Mouse (Mus musculus) kidney, adult 2 months (tissue): ENCODE data around the gene Gm13290. TPM values are rescaled to one million over a fixed set of nuclear protein-coding genes. Genes with fewer than 3 reads are reported as not detected.
A peak's percentile ranks its signal among the peaks of the same experiment; 100 is the strongest.
"Not testable (repeated sequence)": the region's sequence is repeated elsewhere in the genome, so short reads cannot be mapped to it uniquely, and the experiment has no call there.

Experiments
- DNase-seq: peaks from one replicate; pipeline ENCODE4 v3.0.0; 2021
- H3K27ac ChIP-seq: fragments of 200-500 bp; 2 replicates; pipeline ENCODE4 v1.5.1; 2012; ENCODE audit warnings: low read depth, low read length, control low read depth, inconsistent platforms; ENCODE audit not compliant: insufficient read depth
- H3K27me3 ChIP-seq: fragments of 200-500 bp; replicated peaks from 2 replicates; pipeline ENCODE4 v1.6.1; 2012; ENCODE audit warnings: mild to moderate bottlenecking, moderate library complexity, low read length, inconsistent platforms; ENCODE audit not compliant: control insufficient read depth, insufficient read depth
- H3K36me3 ChIP-seq: fragments of 200-500 bp; 2 replicates; pipeline ENCODE4 v1.6.1; 2012; ENCODE audit warnings: mild to moderate bottlenecking, moderate library complexity, low read length, inconsistent platforms; ENCODE audit not compliant: control insufficient read depth, insufficient read depth
- H3K4me1 ChIP-seq: fragments of 200-500 bp; 2 replicates; pipeline ENCODE4 v1.6.1; 2011; ENCODE audit warnings: low read length; ENCODE audit not compliant: control insufficient read depth, insufficient read depth
- H3K4me3 ChIP-seq: fragments of 200-500 bp; 2 replicates; pipeline ENCODE4 v1.5.1; 2011; ENCODE audit warnings: mild to moderate bottlenecking, low read depth, low read length, control low read depth; ENCODE audit not compliant: insufficient read depth
- CTCF ChIP-seq: fragments of 200-500 bp; conservative IDR thresholded peaks from 2 replicates; pipeline ENCODE4 v1.5.1; 2011; ENCODE audit warnings: low read depth, mild to moderate bottlenecking, control low read depth, low read length, moderate library complexity, mixed read lengths; ENCODE audit not compliant: insufficient read depth, insufficient read length
- WGBS: fragments of 180-500 bp; shearing (Covaris S2); methylation state at CpG from one replicate; pipeline ENCODE4 v1.1.7; 2018; 5-methylcytosine and 5-hydroxymethylcytosine counted together
- polyA plus RNA-seq: library from polyadenylated mRNA; depleted of rRNA; stranded (reverse); fragments of >200 nt; gene quantifications from 2 replicates; pipeline ENCODE4 v1.2.3, GENCODE M21; 2012

Gene Gm13290
- polyA plus RNA-seq, 1 experiment: not detected

DNA sequence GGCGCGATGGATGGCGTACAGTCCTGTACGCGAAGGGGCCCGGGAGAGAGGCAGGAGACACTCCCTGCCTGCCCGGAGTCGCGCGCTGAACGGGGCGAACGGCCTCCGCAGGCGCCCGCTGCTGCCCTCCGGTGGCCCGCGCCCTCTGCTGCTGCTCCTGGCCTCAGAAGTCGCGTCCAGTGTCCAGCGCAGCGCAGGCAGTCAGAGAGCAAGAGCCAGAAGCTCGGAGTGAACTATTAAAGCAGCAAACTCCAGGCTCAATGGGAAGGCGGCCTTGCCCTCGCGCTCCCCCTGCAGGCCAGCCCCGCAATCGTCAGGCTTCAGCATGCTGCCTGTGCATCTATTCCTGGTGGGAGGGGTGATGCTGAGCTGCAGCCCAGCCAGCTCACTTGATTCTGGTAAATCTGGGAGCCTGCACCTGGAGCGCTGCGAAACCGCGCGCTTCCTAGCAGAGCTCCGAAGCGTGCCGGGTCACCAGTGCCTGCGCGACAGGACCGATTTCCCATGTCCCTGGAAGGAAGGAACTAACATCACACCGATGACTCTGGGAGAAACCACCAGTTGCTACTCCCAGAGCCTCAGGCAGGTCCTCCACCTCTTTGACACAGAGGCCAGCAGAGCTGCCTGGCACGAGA is 10.1 kb upstream of the Gm13290 start:
- 0 out of 2 replicates have a peak, but pooled peaks have one; percentile 38 for TF ChIP-seq CTCF
- DNase-seq: peak; percentile 88
- H3K36me3 ChIP-seq: not testable (repeated sequence)

DNA sequence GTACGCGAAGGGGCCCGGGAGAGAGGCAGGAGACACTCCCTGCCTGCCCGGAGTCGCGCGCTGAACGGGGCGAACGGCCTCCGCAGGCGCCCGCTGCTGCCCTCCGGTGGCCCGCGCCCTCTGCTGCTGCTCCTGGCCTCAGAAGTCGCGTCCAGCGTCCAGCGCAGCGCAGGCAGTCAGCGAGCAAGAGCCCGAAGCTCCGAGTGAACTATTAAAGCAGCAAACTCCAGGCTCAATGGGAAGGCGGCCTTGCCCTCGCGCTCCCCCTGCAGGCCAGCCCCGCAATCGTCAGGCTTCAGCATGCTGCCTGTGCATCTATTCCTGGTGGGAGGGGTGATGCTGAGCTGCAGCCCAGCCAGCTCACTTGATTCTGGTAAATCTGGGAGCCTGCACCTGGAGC is 3.0 kb downstream of the Gm13290 start, which contains the start of gene Gm13289:
Gene Gm13289, plus strand, starts transcription at position 301 of the 400 bp plus-strand sequence.
- not testable (repeated sequence) for H3K27ac ChIP-seq, H3K4me3 ChIP-seq, H3K36me3 ChIP-seq, H3K27me3 ChIP-seq, DNase-seq, H3K4me1 ChIP-seq
- WGBS: no CpG with 5 or more reads among the region's 29 CpGs

More for the DNA sequence above, 10.1 kb upstream of the Gm13290 start:
- not testable (repeated sequence) for H3K27me3 ChIP-seq, H3K4me1 ChIP-seq, H3K27ac ChIP-seq
- H3K4me3 ChIP-seq: peak overlapping the region; percentile 28; the same call in 1 of the 2 replicates
- WGBS: 2% methylated on average over 42 of the region's 42 CpGs

DNA sequence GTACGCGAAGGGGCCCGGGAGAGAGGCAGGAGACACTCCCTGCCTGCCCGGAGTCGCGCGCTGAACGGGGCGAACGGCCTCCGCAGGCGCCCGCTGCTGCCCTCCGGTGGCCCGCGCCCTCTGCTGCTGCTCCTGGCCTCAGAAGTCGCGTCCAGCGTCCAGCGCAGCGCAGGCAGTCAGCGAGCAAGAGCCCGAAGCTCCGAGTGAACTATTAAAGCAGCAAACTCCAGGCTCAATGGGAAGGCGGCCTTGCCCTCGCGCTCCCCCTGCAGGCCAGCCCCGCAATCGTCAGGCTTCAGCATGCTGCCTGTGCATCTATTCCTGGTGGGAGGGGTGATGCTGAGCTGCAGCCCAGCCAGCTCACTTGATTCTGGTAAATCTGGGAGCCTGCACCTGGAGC is 5.9 kb downstream of the Gm13290 start, which contains the start of gene Gm13272:
Gene Gm13272, plus strand, starts transcription at position 301 of the 400 bp plus-strand sequence.
- not testable (repeated sequence) for H3K27ac ChIP-seq, H3K4me1 ChIP-seq, H3K36me3 ChIP-seq, H3K27me3 ChIP-seq, H3K4me3 ChIP-seq, DNase-seq
- no CpG with 5 or more reads among the region's 29 CpGs for WGBS

DNA sequence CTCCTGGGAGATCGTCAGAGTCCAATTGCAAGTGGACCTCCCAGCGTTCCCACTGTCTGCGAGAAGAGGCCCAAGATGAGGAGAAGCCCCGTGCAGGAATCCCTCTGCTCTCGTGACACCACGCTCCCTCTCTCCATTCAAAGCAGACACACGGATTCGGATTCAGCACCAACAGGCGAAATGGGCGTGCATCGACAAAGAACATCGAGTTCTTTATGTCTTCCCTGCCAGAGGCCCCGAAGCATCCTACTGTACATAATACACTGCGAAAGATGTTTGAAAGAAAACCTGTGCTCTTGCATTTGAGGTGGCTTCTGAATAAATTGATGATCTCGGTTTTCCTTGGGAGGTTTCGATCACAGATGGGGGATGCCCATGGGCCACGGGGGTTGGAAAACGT is 6.7 kb downstream of the Gm13290 start:
- H3K27me3 ChIP-seq, H3K27ac ChIP-seq, H3K4me3 ChIP-seq, H3K36me3 ChIP-seq, DNase-seq, H3K4me1 ChIP-seq: not testable (repeated sequence)
- 50% methylated on average over 17 of the region's 18 CpGs for WGBS

DNA sequence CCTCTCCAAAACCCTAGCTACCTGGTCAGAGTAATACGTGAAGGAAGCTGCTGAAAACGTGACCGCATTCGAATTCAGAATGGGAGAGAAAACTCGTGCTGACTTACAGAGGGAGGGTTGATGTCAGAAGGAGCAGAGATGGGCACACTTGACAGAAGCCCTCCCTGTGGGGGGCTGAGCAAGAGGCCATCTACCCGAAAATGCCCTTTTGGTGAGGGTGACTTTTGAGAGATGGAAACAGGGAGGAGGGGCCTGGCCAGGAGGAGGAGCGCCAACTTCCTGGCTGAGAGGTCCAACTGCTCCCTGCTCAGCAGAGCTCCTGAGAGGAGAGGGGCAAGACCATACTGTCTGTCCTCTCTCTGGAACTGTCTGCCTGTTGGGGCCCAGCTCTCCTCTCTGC is 8.2 kb downstream of the Gm13290 start, which contains the start of gene Ifnz:
Gene Ifnz, plus strand, starts transcription at position 301 of the 400 bp plus-strand sequence.
- H3K4me3 ChIP-seq: 0 out of 2 replicates have a peak within 1 kb of the TSS, but pooled peaks have one; percentile 15
- 16% methylated on average over 5 of the region's 7 CpGs for WGBS

DNA sequence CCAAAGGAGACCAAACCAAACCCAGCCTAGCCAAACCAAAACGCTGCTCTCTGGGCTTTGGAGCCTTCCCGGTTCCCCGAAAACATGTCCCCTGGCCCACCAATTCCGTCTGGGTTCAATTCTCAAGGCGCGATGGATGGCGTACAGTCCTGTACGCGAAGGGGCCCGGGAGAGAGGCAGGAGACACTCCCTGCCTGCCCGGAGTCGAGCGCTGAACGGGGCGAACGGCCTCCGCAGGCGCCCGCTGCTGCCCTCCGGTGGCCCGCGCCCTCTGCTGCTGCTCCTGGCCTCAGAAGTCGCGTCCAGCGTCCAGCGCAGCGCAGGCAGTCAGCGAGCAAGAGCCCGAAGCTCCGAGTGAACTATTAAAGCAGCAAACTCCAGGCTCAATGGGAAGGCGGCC is 8.7 kb downstream of the Gm13290 start:
- WGBS: under 1% methylated on average over 15 of the region's 31 CpGs
- peak; percentile 28 for DNase-seq
- not testable (repeated sequence) for H3K4me1 ChIP-seq, H3K27me3 ChIP-seq, H3K36me3 ChIP-seq
- 0 out of 2 replicates have a peak overlapping the region, but pooled peaks have one; percentile 20 for H3K27ac ChIP-seq
- 0 out of 2 replicates have a peak overlapping the region, but pooled peaks have one; percentile 15 for H3K4me3 ChIP-seq

More for the DNA sequence above, 8.2 kb downstream of the Gm13290 start, which contains the start of gene Ifnz:
- H3K27me3 ChIP-seq, H3K36me3 ChIP-seq, DNase-seq, H3K4me1 ChIP-seq: not testable (repeated sequence)
- 0 out of 2 replicates have a peak within 1 kb of the TSS, but pooled peaks have one; percentile 20 for H3K27ac ChIP-seq

DNA sequence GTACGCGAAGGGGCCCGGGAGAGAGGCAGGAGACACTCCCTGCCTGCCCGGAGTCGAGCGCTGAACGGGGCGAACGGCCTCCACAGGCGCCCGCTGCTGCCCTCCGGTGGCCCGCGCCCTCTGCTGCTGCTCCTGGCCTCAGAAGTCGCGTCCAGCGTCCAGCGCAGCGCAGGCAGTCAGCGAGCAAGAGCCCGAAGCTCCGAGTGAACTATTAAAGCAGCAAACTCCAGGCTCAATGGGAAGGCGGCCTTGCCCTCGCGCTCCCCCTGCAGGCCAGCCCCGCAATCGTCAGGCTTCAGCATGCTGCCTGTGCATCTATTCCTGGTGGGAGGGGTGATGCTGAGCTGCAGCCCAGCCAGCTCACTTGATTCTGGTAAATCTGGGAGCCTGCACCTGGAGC is 11.8 kb downstream of the Gm13290 start, which contains the start of gene Gm13276:
Gene Gm13276, plus strand, starts transcription at position 301 of the 400 bp plus-strand sequence.
- WGBS: no CpG with 5 or more reads among the region's 27 CpGs
- not testable (repeated sequence) for H3K4me3 ChIP-seq, H3K36me3 ChIP-seq, H3K27ac ChIP-seq, H3K4me1 ChIP-seq, DNase-seq, H3K27me3 ChIP-seq

DNA sequence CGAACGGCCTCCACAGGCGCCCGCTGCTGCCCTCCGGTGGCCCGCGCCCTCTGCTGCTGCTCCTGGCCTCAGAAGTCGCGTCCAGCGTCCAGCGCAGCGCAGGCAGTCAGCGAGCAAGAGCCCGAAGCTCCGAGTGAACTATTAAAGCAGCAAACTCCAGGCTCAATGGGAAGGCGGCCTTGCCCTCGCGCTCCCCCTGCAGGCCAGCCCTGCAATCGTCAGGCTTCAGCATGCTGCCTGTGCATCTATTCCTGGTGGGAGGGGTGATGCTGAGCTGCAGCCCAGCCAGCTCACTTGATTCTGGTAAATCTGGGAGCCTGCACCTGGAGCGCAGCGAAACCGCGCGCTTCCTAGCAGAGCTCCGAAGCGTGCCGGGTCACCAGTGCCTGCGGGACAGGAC is 14.8 kb downstream of the Gm13290 start, which contains the start of gene Gm13277:
Gene Gm13277, plus strand, starts transcription at position 231 of the 400 bp plus-strand sequence.
- H3K27ac ChIP-seq, H3K36me3 ChIP-seq, H3K27me3 ChIP-seq, H3K4me1 ChIP-seq, H3K4me3 ChIP-seq: not testable (repeated sequence)
- DNase-seq: peak; percentile 88
- 0 out of 2 replicates have a peak, but pooled peaks have one; percentile 27 for TF ChIP-seq CTCF
- 0% methylated on average over 1 of the region's 28 CpGs for WGBS

DNA sequence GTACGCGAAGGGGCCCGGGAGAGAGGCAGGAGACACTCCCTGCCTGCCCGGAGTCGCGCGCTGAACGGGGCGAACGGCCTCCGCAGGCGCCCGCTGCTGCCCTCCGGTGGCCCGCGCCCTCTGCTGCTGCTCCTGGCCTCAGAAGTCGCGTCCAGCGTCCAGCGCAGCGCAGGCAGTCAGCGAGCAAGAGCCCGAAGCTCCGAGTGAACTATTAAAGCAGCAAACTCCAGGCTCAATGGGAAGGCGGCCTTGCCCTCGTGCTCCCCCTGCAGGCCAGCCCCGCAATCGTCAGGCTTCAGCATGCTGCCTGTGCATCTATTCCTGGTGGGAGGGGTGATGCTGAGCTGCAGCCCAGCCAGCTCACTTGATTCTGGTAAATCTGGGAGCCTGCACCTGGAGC is 17.6 kb downstream of the Gm13290 start, which contains the start of gene Gm13278:
Gene Gm13278, plus strand, starts transcription at position 301 of the 400 bp plus-strand sequence.
- no CpG with 5 or more reads among the region's 28 CpGs for WGBS
- not testable (repeated sequence) for DNase-seq, H3K27me3 ChIP-seq, H3K36me3 ChIP-seq, H3K4me3 ChIP-seq, H3K27ac ChIP-seq, H3K4me1 ChIP-seq

DNA sequence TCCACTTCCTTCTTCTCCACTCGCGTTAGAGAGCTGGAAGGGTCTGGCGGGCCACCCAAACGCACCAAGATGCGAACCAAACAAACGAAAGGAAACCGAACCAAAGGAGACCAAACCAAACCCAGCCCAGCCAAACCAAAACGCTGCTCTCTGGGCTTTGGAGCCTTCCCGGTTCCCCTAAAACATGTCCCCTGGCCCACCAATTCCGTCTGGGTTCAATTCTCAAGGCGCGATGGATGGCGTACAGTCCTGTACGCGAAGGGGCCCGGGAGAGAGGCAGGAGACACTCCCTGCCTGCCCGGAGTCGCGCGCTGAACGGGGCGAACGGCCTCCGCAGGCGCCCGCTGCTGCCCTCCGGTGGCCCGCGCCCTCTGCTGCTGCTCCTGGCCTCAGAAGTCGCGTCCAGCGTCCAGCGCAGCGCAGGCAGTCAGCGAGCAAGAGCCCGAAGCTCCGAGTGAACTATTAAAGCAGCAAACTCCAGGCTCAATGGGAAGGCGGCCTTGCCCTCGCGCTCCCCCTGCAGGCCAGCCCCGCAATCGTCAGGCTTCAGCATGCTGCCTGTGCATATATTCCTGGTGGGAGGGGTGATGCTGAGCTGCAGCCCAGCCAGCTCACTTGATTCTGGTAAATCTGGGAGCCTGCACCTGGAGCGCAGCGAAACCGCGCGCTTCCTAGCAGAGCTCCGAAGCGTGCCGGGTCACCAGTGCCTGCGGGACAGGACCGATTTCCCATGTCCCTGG is 20.5 kb downstream of the Gm13290 start, which contains the start of gene Gm13275:
Gene Gm13275, plus strand, starts transcription at position 552 of the 740 bp plus-strand sequence.
- not testable (repeated sequence) for H3K4me3 ChIP-seq, H3K4me1 ChIP-seq, H3K36me3 ChIP-seq, H3K27me3 ChIP-seq, H3K27ac ChIP-seq
- WGBS: under 1% methylated on average over 16 of the region's 52 CpGs
- DNase-seq: peak; percentile 51
